Mouse (Mus musculus) embryo, embryonic 11 days (tissue): ENCODE measurements at regions not wholly inside any gene's neighbourhood (a gene's known extent, or its start where the extent isn't known, plus 50 kb on each side); places are given as distances from the start of the nearest gene placed in this dataset.

Source experiments
- DNase-seq: peaks from one replicate; pipeline ENCODE4 v3.0.0-alpha.2; 2015

DNA sequence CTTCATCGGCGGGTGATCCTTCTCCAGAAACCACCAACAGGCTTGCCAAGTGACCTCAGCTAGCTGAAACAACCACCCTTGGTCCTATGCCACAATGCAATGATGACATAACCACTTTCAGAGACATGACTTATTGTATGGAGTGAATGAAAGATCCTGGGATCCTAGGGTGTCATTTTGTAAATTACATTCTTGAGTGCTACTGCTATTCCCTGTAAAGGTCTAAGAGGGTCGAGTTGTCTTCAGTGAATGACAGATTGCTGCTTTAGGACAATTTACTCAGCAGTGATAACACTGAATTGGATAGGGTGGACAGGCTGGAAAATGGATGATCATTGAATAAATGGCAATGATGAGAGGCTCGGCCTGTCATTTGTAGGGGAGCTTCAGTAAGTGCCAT lies 692.4 kb downstream of the Gm9008 start:
- DNase-seq, result no peak

DNA sequence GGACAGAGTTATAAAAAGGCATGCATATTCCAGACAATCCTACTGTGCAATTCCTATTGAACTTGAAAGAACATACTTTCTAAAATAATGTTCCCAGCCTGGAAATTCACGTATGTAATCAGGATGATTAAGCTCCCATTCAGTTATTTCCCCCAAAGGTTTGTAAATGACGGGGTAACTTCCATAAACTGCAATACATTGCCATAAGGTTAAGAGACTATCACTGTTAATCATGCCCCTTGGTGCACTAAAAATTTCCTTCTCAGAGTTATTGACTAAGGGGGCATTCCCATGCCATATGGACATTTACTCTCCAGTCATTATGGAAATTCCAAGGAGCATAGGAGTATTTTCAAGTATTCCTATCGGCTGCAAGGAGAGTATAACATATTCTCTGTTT lies 697.6 kb downstream of the Gm9008 start:
- no peak for DNase-seq

- peak; percentile 45 for DNase-seq
Measured at GRCm38 (mm10) chr6:75799546-75799945, 698.0 kb downstream of the Gm9008 start.

DNA sequence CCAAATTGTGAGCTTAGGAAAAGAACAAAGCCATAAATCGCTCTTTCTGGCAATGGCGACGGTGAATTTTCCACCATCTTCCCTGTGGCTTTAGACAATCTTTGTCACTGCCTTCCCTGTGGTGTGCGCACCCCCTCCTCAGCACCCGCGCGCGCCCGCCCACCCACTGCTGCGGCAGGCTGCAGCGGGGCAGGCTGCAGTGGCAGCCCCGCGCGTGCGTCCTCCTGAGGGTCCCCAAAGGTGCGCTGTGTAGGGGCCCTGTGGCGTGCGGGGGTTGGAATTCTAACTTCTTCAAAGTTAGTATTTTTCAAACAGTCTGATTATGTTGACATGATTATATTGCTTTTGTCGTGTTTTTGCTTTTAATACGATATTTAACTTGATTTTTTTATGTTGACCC lies 714.9 kb downstream of the Gm9008 start:
- DNase-seq, result no peak

DNA sequence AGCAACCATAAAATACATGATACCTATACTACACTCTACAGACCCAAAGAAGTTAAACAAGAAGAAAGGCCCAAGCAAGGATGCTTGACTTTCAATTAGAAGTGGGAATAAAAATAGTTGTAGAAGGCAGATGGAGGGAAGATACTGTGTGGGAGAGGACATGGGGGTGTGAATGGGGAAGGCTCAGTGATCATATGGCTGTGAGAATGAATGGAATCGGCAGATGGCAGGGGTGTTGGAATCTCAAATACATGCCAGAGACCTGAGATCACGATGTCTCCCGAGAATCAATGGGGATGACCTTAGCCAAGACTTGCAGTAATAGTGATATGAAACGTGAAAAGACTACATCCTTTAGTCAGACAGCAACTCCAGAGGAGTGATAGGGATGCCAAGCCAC lies 734.5 kb downstream of the Gm9008 start:
- DNase-seq, result no peak

DNA sequence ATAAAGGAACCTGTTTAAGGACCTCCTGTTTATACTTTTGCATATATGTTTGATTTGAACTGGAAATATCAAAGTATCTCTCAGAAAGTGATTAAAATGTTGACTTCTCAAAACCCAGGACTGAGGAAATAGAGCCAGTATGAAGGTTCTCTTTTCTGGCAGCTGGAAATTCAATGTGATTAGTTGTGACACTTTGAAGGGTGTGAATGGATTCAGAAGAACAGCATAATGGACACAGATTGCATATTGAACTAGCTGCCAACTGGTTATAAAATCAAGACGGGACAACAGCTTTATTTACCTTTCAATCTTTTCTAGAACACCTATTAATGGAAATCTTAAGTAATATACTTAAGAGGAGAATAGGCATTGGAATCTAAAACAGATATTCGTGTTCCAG lies 741.4 kb downstream of the Gm9008 start:
- no peak for DNase-seq
